Mouse (Mus musculus) forebrain, embryonic 11.5 days (tissue): Measurements from ENCODE around the gene Sertad2. TPM values are rescaled to one million over a fixed set of nuclear protein-coding genes. Genes with fewer than 3 reads are reported as not detected.

Source experiments
- ATAC-seq: fragments of 200-750 bp; cut with Nextera tagmentation; replicated peaks from 2 replicates; pipeline ENCODE4 v1.8.0; 2017; ENCODE audit warnings: moderate TSS enrichment; ENCODE audit not compliant: low FRiP score
- DNase-seq: peaks from one replicate; pipeline ENCODE4 v3.0.0-alpha.2; 2017; ENCODE audit warnings: low spot score
- H3K27ac ChIP-seq: fragments of 300-500 bp; sonication (generic); 2 replicates; pipeline ENCODE4 v1.5.1; 2014; ENCODE audit warnings: low read depth, low read length
- H3K27me3 ChIP-seq: fragments of 300-500 bp; sonication (generic); 2 replicates; pipeline ENCODE4 v1.6.1; 2014; ENCODE audit warnings: mild to moderate bottlenecking, low read length, mixed read lengths; ENCODE audit not compliant: control insufficient read depth, insufficient read depth
- H3K36me3 ChIP-seq: fragments of 300-500 bp; sonication (generic); 2 replicates; pipeline ENCODE4 v1.6.1; 2014; ENCODE audit warnings: mild to moderate bottlenecking, low read length, moderate library complexity, mixed read lengths; ENCODE audit not compliant: control insufficient read depth, insufficient read depth
- H3K4me1 ChIP-seq: fragments of 300-500 bp; sonication (generic); replicated peaks from 2 replicates; pipeline ENCODE4 v1.6.1; 2014; ENCODE audit warnings: low read length, mixed read lengths; ENCODE audit not compliant: control insufficient read depth, insufficient read depth
- H3K4me2 ChIP-seq: fragments of 300-500 bp; sonication (generic); 2 replicates; pipeline ENCODE4 v1.6.1; 2014; ENCODE audit warnings: low read depth, mild to moderate bottlenecking, low read length, moderate library complexity, mixed read lengths; ENCODE audit not compliant: severe bottlenecking
- H3K4me3 ChIP-seq: fragments of 300-500 bp; sonication (generic); 2 replicates; pipeline ENCODE4 v1.5.1; 2014; ENCODE audit warnings: low read depth, low read length
- H3K9ac ChIP-seq: fragments of 300-500 bp; sonication (generic); 2 replicates; pipeline ENCODE4 v1.6.1; 2014; ENCODE audit warnings: low read length
- H3K9me3 ChIP-seq: fragments of 300-500 bp; sonication (generic); 2 replicates; pipeline ENCODE4 v1.6.1; 2016; ENCODE audit warnings: low read length, mixed read lengths; ENCODE audit not compliant: control insufficient read depth
- WGBS: fragments of 180-500 bp; shearing (Covaris S2); extraction: QIAGEN DNeasy Blood & Tissue Kit; methylation state at CpG from one replicate; pipeline ENCODE4 v1.1.7; 2014; 5-methylcytosine and 5-hydroxymethylcytosine counted together
- polyA plus RNA-seq: library from polyadenylated mRNA; unstranded; fragments of >200 nt; fragmentation: Nextera tagmentation; extraction: Ambion mirVana; gene quantifications from 2 replicates; pipeline ENCODE4 v1.2.1, GENCODE M21; 2014

Gene Sertad2
- polyA plus RNA-seq, 1 experiment from 2014 or later = 26.5 TPM

GRCm38 (mm10) chr11:20639918-20640447, 96.9 kb downstream of the Sertad2 start:
- Histone ChIP-seq H3K4me3 (0 out of 2 replicates have a peak overlapping the region, but pooled peaks have one; percentile 5), H3K9ac (peak overlapping the region; percentile 47; the same call in 1 of the 2 replicates), H3K4me1 (peaks cover 22% of the 10 kb centered on the region), H3K27me3 (no peaks in the 10 kb centered on the region), H3K36me3 (no peaks in the 10 kb centered on the region), H3K4me2 (peak overlapping the region; percentile 43), H3K9me3 (no peaks in the 10 kb centered on the region), H3K27ac (peak overlapping the region; percentile 85)
- ATAC-seq (peak; percentile 96), DNase-seq (peak; percentile 94)
- WGBS = 2% methylated on average over 11 of the region's 11 CpGs

- Histone ChIP-seq H3K27me3 (no peaks in the 10 kb centered on the region), H3K4me2 (no peak overlapping the region), H3K9ac (no peak overlapping the region), H3K36me3 (no peaks in the 10 kb centered on the region), H3K4me1 (peaks cover 27% of the 10 kb centered on the region), H3K27ac (no peak overlapping the region), H3K9me3 (no peaks in the 10 kb centered on the region), H3K4me3 (no peak overlapping the region)
- DNase-seq (no peak), ATAC-seq (no peak)
- WGBS = 86% methylated on average over 5 of the region's 5 CpGs
Observed at GRCm38 (mm10) chr11:20642321-20642720, 99.3 kb downstream of the Sertad2 start.

DNA sequence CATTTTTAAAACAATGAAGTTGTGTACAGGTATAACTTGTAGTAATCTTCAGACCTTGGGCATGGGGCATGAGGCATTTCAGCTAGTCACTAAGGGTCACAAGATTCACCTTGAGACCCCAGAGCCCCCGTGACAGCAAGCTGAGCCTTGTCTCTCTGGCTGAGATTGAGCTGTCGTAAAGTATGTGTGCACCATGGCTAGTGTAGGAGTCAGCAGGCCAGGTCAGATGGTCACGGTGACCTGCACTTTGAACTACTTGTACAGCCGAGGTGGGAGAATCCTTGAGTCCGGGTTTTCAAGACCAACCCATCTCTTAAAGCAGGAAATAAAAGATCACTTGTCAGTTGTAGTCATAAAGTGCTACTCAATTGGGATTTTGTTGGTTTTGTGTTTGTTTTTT, 100.1 kb downstream of the Sertad2 start:
- H3K4me3 ChIP-seq = no peak overlapping the region
- no peaks in the 10 kb centered on the region; the same call in 1 of the 2 replicates for H3K36me3 ChIP-seq
- H3K27ac ChIP-seq = no peak overlapping the region
- ATAC-seq (no peak), DNase-seq (no peak)
- 75% methylated on average over 5 of the region's 5 CpGs for WGBS
- H3K9ac ChIP-seq = no peak overlapping the region
- no peak overlapping the region for H3K4me2 ChIP-seq
- no peaks in the 10 kb centered on the region for H3K27me3 ChIP-seq
- H3K9me3 ChIP-seq = no peaks in the 10 kb centered on the region
- peaks cover 33% of the 10 kb centered on the region for H3K4me1 ChIP-seq

DNA sequence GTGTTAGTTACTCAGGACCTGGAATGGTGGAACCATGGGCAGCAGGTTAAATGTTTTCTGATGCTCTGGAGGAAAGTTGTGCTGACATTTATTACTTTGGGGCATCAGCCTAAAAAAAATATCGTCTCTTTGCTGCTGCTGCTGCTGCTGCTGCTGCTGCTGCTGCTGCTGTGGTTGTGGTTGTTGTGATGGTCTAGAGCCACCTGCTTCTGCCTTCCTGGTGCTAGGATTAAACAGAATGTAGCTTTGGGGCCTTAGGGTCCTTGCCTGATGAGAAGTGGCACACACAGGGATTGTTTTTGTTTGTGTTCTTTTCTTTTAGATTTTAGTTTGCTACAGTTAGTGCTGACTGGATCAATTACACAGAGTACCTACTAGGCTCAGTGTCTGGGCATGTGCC, 101.1 kb downstream of the Sertad2 start:
- DNase-seq (no peak), ATAC-seq (no peak)
- Histone ChIP-seq H3K4me2 (no peak overlapping the region), H3K9me3 (no peaks in the 10 kb centered on the region), H3K27me3 (no peaks in the 10 kb centered on the region), H3K4me3 (no peak overlapping the region), H3K27ac (no peak overlapping the region), H3K9ac (no peak overlapping the region), H3K36me3 (no peaks in the 10 kb centered on the region; the same call in 1 of the 2 replicates), H3K4me1 (peaks cover 36% of the 10 kb centered on the region)
- 89% methylated on average over 1 of the region's 1 CpGs for WGBS

- Histone ChIP-seq H3K4me2 (no peak overlapping the region), H3K27me3 (no peaks in the 10 kb centered on the region), H3K27ac (no peak overlapping the region), H3K9me3 (no peaks in the 10 kb centered on the region), H3K4me1 (peaks cover 33% of the 10 kb centered on the region), H3K9ac (no peak overlapping the region), H3K4me3 (no peak overlapping the region), H3K36me3 (no peaks in the 10 kb centered on the region; the same call in 1 of the 2 replicates)
- WGBS = 37% methylated on average over 6 of the region's 6 CpGs
- no peak for ATAC-seq
- DNase-seq = no peak
Observed at GRCm38 (mm10) chr11:20644872-20645271, 101.8 kb downstream of the Sertad2 start.

GRCm38 (mm10) chr11:20645521-20645920, 102.5 kb downstream of the Sertad2 start:
- Histone ChIP-seq H3K27ac (no peak overlapping the region), H3K4me3 (no peak overlapping the region), H3K9ac (no peak overlapping the region), H3K36me3 (no peaks in the 10 kb centered on the region; the same call in 1 of the 2 replicates), H3K4me2 (no peak overlapping the region), H3K9me3 (no peaks in the 10 kb centered on the region), H3K4me1 (peaks cover 29% of the 10 kb centered on the region), H3K27me3 (no peaks in the 10 kb centered on the region)
- ATAC-seq (no peak), DNase-seq (peak; percentile 28)
- 75% methylated on average over 3 of the region's 3 CpGs for WGBS

DNA sequence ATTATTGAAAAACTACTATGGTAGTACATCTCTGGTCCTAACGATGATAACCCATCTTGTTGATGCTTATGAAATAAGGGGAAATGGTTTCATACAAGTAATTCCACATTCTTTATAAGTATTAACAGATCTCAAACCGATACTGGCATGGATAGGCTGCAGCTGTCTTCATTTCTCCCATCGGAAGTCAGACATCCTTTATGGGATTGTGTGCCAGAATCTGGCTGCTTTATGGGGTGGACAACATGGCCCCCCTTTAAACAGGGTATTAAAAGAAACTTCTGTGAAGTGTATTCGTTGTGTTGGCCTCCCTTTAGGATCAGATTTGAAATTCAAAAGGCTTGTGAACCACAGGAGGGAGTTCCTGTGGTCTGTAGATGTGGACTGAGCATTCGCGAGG, 103.1 kb downstream of the Sertad2 start:
- no peak overlapping the region for H3K27ac ChIP-seq
- DNase-seq = peak; percentile 11
- 46% methylated on average over 6 of the region's 6 CpGs for WGBS
- no peak overlapping the region for H3K4me3 ChIP-seq
- no peaks in the 10 kb centered on the region for H3K27me3 ChIP-seq
- H3K4me1 ChIP-seq = peaks cover 28% of the 10 kb centered on the region
- no peaks in the 10 kb centered on the region for H3K9me3 ChIP-seq
- no peak for ATAC-seq
- no peak overlapping the region for H3K4me2 ChIP-seq
- H3K9ac ChIP-seq = no peak overlapping the region
- no peaks in the 10 kb centered on the region; the same call in 1 of the 2 replicates for H3K36me3 ChIP-seq

DNA sequence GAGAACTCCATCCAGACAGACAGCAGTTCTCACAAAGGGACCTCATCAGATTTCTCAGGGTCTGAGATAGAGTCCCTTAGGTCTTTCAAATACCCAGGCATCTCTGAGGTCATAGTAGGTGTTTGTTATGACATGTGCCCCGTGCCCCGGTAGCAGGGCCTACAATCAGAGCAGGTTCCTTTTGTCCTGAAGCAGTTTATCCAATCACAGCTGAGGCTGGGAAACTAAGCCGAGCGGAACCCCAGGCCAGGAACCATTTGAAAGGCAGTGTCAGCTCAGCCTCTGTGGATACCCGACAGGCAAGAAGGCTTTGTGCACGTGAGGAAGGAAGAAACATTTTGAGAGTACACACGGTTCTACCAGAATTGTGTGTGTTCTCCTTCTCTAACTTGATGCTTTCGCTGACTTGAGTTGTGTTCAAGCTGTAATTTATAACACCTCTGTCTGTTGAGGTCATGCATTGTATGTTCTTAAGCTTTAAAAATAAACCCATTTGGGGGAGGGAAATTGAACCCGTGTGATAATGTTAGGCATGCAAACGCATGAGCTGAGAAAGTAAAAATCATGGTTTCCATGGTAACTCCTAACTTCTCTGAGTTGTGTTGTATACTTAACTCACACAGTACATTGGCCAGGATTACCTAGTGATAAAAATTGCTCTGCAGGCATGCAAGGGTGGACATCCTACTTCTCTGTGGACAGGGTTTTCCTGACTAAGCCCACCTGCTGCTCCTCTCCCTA, 104.1 kb downstream of the Sertad2 start:
- Histone ChIP-seq H3K4me3 (no peak overlapping the region), H3K27me3 (no peaks in the 10 kb centered on the region), H3K4me2 (no peak overlapping the region), H3K9ac (peak overlapping the region; percentile 27; the same call in 1 of the 2 replicates), H3K4me1 (peaks cover 28% of the 10 kb centered on the region), H3K36me3 (no peaks in the 10 kb centered on the region; the same call in 1 of the 2 replicates), H3K27ac (peak overlapping the region; percentile 46; the same call in 1 of the 2 replicates), H3K9me3 (no peaks in the 10 kb centered on the region)
- no peak for ATAC-seq
- DNase-seq = peak; percentile 64
- WGBS = 21% methylated on average over 10 of the region's 10 CpGs
